Mouse (Mus musculus) erythroblast, embryonic 14.5 days (primary cell): ENCODE data around the gene Abcb5.

Experiments
- GATA1 ChIP-seq: IDR thresholded peaks from 2 replicates; pipeline ENCODE4 v1.6.1; 2012; ENCODE audit warnings: low read length, inconsistent platforms, mixed read lengths
- TAL1 ChIP-seq: IDR thresholded peaks from 3 replicates; pipeline ENCODE4 v1.6.1; 2012; ENCODE audit warnings: low read length, inconsistent platforms, mixed read lengths

GRCm38 (mm10) chr12:118930386-118931318 lies 35.6 kb downstream of the Abcb5 start:
- TF ChIP-seq TAL1 (no peak), GATA1 (no peak)
